Mouse (Mus musculus) heart, postnatal 0 days (tissue): ENCODE data around the gene Gpr108.

Experiments
- CTCF ChIP-seq: IDR thresholded peaks from 2 replicates; pipeline ENCODE4 v1.5.1; 2016; ENCODE audit warnings: antibody characterized with exemption, control low read depth, low read depth
- EP300 ChIP-seq: IDR thresholded peaks from 2 replicates; pipeline ENCODE4 v1.6.1; 2016; ENCODE audit warnings: antibody characterized with exemption, low read depth

DNA sequence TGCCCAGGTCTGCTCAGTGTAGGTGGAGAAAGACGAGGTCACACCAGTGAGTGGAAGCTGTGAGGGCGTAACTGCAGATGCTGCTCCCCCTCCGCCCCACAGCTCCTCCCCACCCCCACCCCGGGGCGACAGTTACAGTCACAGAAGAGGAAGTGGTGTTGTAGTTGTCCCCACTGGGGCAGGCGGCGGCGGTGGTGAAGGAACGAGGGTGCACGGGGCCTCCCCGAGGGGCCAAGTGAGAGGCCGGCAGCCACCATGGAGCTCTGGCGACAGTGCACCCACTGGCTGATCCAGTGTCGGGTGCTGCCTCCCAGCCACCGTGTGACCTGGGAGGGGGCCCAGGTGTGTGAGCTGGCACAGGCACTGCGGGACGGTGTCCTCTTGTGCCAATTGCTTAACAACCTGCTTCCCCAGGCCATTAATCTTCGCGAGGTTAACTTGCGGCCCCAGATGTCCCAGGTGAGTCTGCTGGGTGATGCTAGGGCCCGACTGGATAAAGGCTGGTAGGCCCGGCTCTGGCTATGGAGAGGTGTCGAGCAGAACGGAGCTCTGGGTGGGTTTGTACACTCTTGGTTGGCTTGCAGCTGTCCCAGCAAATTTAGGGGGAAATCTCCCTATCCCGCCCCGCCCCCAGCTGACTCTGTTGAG lies 30.8 kb upstream of the Gpr108 start, which contains the start of gene Vav1:
- TF ChIP-seq CTCF (no peak), EP300 (no peak)
